Mouse (Mus musculus) frontal cortex, adult 2 months (tissue): ENCODE measurements around the gene Olfr829. TPM values are rescaled to one million over a fixed set of nuclear protein-coding genes. Genes with fewer than 3 reads are reported as not detected.
"Not testable (repeated sequence)": the region's sequence is repeated elsewhere in the genome, so short reads cannot be mapped to it uniquely, and the experiment has no call there.

Source experiments
- DNase-seq, 2 experiments: peaks; one replicate each; pipeline ENCODE4 v3.0.0; 2022; ENCODE audit warnings: low spot score in 1 of 2; ENCODE audit errors: extremely low spot score in 1 of 2
- polyA plus RNA-seq: library from polyadenylated mRNA; depleted of rRNA; stranded (reverse); fragments of >200 nt; gene quantifications from 2 replicates; pipeline ENCODE4 v1.2.3, GENCODE M21; 2012; rRNA removed

The Olfr829 gene
- polyA plus RNA-seq, result not detected in 2 replicates

DNA sequence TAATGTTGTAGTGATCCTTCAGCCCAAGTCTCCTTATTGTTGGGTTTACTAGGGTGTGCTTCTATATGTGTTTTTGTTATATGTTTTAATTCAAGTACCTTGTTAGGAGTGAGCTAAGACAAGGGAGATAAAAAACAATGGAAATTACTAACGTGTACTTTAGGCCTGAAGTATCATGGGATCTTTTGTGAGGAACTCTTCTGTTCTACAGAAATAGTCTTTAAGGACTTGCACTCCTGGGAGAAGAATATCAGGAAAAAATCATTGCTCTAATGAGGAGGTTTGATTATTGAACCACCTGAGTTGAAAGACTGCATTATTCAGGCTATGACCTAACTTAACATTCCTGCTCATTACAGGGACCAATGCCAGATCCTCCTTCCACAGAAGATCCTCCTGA lies at the start of gene Olfr829:
Gene Olfr829 (plus strand): TSS at position 301 of the 400 bp plus-strand sequence.
- DNase-seq, result no peak

DNA sequence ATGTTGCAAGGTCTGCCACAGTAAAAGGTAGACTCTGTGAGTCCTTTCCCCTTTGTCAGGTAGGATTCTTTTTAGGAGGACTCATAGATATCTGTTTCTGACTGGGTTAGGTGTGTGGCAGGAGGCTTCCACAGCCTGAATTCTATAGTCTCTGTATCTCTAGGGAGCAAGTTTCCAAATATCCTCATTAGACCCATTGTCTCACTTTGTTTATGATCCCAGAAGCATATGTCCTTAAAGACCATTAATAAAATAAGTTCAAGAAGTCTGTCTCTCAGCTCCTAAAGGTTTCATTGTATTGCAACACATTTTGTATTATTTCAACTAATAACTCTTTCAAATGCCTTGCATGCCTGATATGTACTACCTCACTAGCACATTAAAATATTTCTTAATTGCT lies 35.3 kb upstream of the Olfr829 start, which contains the start of gene Olfr828:
Gene Olfr828 (minus strand): TSS at position 101 of the 400 bp plus-strand sequence.
- no peak for DNase-seq

DNA sequence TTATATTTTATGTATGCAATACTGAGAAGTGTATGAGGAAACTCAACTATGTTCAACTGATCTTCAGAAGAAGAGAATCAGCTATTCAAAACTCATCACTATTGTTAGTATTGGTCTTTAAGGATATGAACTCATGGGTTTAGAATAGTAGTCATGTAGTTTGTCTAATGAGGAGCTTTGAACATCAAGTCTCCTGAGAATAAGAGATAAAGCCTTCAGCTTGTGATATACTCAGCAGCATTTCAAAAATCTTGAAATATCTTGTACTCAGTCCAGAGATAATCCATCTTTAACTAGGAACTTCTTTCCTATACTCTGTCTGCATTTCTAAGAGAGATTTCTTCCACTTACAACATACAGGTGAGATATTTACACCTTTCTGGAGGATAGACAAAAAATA lies 19.7 kb downstream of the Olfr829 start, which contains the start of gene Olfr830:
Gene Olfr830 (plus strand): TSS at position 301 of the 400 bp plus-strand sequence.
- no peak for DNase-seq

DNA sequence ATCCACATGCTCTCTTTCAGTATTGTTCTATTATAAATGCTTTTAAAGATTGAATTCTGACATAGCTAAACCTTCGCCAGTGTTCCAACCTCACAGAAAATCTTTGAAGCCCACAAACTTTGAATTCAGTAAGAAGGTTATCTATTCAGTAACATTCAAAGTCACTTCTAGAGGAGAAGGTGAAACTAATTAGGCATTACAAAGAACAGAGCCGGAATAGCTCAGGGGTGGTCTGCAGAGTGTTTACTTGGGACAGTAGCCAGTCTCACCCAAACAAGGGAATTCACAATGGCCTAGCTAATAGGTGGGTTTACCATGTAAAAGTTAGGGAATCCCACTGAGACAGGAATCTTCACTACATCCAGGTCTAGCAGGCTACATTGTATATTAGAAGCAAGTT lies 53.0 kb downstream of the Olfr829 start:
- not testable (repeated sequence) for DNase-seq

Other genes with a start within 250 kb of the Olfr829 start
- gene Muc16, start 180.4 kb upstream of the Olfr829 start, polyA plus RNA-seq, result 0.36 TPM in 1 of 2 replicates, not detected in the other
- 0.04 and 0.17 TPM in 2 replicates for gene Olfr24, start 90.9 kb upstream of the Olfr829 start, polyA plus RNA-seq
- not detected in 2 replicates for gene Olfr828, start 35.4 kb upstream of the Olfr829 start, polyA plus RNA-seq
- not detected in 2 replicates for gene Olfr830, start 19.8 kb downstream of the Olfr829 start, polyA plus RNA-seq
- gene Olfr832, start 82.2 kb downstream of the Olfr829 start, polyA plus RNA-seq, result not detected in 2 replicates
- not detected in 2 replicates for gene Olfr834, start 133.1 kb downstream of the Olfr829 start, polyA plus RNA-seq
- gene Olfr835, start 177.8 kb downstream of the Olfr829 start, polyA plus RNA-seq, result not detected in 2 replicates